ENCODE assay signal across 8 mouse cellular contexts in the genomic region with DNA sequence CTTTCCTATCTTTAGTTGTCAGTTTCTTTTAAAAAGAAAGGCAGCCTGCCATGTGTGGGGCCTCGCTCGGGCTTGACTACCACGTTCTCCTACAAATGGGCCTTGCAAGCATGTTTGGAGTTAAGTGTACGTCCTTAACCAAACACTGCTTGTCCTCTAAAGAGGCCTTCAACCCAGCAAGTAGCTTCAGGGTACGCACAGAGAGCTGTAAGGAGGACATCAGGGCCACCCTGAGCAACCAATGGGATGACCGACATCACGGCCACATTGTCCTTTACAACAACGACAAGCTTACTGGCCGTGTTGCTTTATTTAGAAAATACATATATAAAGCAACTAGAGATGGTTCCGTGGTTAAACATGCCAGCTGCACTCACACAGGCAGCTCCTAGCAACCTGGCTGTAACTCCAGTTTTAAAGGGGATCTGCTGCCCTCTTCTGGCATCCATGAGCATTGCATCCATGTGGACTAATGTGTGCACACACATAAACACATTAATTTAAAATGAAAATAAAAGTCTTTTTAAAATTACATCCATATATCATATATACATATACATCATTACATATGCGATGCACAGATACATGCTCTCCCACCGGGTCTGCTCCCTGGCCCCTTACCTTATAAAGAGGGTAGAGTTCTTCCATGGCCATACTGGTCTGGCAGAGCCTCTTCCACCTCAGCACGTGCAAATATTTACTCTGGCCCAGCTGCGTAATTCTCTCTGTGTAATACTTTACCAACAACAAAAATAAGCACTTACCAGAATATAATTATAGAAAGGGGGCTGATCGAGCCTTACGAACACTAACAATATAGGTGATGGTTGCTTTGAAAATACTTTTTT. TPM values are rescaled to one million over a fixed set of nuclear protein-coding genes. Genes with fewer than 3 reads are reported as not detected.
DNase-seq lines count a peak whose midpoint lies in the region; ATAC-seq and TF ChIP-seq lines count a peak whose summit lies in the region.

No protein-coding gene starts in this region.

- no peak overlapping the region for H3K9ac ChIP-seq in heart, postnatal 0 days (replicated peaks; ENCODE audit: low read depth, low read length)
- H3K9ac ChIP-seq in lung, embryonic 16.5 days (ENCODE audit: low read length), result no peak overlapping the region

- peaks cover 3% of the 10 kb centered on the region for H3K9me3 ChIP-seq in E14TG2a.4 (ENCODE audit: low read length)
- no peaks in the 10 kb centered on the region for H3K9me3 ChIP-seq in heart, postnatal 0 days (replicated peaks; ENCODE audit: control insufficient read depth, low read length)
- H3K9me3 ChIP-seq in lung, embryonic 16.5 days (ENCODE audit: control insufficient read depth, low read length), result 0 out of 2 replicates have a peak, but pooled peaks cover 2% of the 10 kb centered on the region

- H3K4me1 ChIP-seq in E14TG2a.4 (replicated peaks; ENCODE audit: low read depth, low read length), result peaks cover 45% of the 10 kb centered on the region
- peaks cover 7% of the 10 kb centered on the region; the same call in 1 of the 2 replicates for H3K4me1 ChIP-seq in heart, postnatal 0 days (ENCODE audit: control insufficient read depth, insufficient read depth)
- H3K4me1 ChIP-seq in lung, embryonic 16.5 days (replicated peaks; ENCODE audit: control insufficient read depth, insufficient read depth, low read length), result peaks cover 3% of the 10 kb centered on the region; the same call in 1 of the 2 replicates

- no peak for TF ChIP-seq POLR2A in brain, embryonic 14.5 days (IDR thresholded peaks at IDR 0.05; ENCODE audit: borderline replicate concordance, extremely low read depth, insufficient read depth, insufficient read length, poor library complexity, severe bottlenecking)

- peak; percentile 83 for TF ChIP-seq CTCF in E14TG2a.4 (conservative IDR thresholded peaks at IDR 0.05; ENCODE audit: low read length)
- peak; percentile 79 for TF ChIP-seq CTCF in brain, embryonic 14.5 days (IDR thresholded peaks at IDR 0.05; ENCODE audit: borderline replicate concordance, extremely low read depth, insufficient read depth, insufficient read length)
- TF ChIP-seq CTCF in heart, postnatal 0 days (IDR thresholded peaks at IDR 0.05; ENCODE audit: low read depth), result peak; percentile 89
- peak; percentile 94 for TF ChIP-seq CTCF in layer of hippocampus, adult 2 months (conservative IDR thresholded peaks at IDR 0.05)

- TF ChIP-seq EP300 in heart, postnatal 0 days (IDR thresholded peaks at IDR 0.05; ENCODE audit: low read depth), result no peak

- 33% methylated on average over 16 of the region's 16 CpGs for WGBS in heart, postnatal 0 days
- WGBS in lung, embryonic 16.5 days, result 24% methylated on average over 16 of the region's 16 CpGs

- no peak overlapping the region for H3K4me3 ChIP-seq in E14TG2a.4 (replicated peaks; ENCODE audit: low read length)
- no peak overlapping the region for H3K4me3 ChIP-seq in heart, postnatal 0 days (ENCODE audit: low read depth, low read length)
- H3K4me3 ChIP-seq in layer of hippocampus, adult 2 months, result no peak overlapping the region
- H3K4me3 ChIP-seq in lung, embryonic 16.5 days (ENCODE audit: low read length), result no peak overlapping the region

- peak; percentile 56 for ATAC-seq in heart, postnatal 0 days (ENCODE audit: insufficient read depth, low read depth)
- ATAC-seq in lung, embryonic 16.5 days (ENCODE audit: low read depth), result peak; percentile 40

- H3K36me3 ChIP-seq in E14TG2a.4 (ENCODE audit: insufficient read depth, low read length), result no peaks in the 10 kb centered on the region
- no peaks in the 10 kb centered on the region for H3K36me3 ChIP-seq in heart, postnatal 0 days (replicated peaks; ENCODE audit: control insufficient read depth, insufficient read depth, low read length)
- no peaks in the 10 kb centered on the region for H3K36me3 ChIP-seq in lung, embryonic 16.5 days (ENCODE audit: control insufficient read depth, insufficient read depth, low read length)

- H3K4me2 ChIP-seq in heart, postnatal 0 days (ENCODE audit: low read depth, low read length), result no peak overlapping the region
- no peak overlapping the region for H3K4me2 ChIP-seq in lung, embryonic 16.5 days (ENCODE audit: low read depth, low read length)

- H3K27me3 ChIP-seq in E14TG2a.4 (ENCODE audit: insufficient read depth, low read length), result peaks cover 5% of the 10 kb centered on the region; the same call in 1 of the 2 replicates
- H3K27me3 ChIP-seq in heart, postnatal 0 days (ENCODE audit: control insufficient read depth, insufficient read depth, low read length), result no peaks in the 10 kb centered on the region
- H3K27me3 ChIP-seq in lung, embryonic 16.5 days (ENCODE audit: control insufficient read depth, insufficient read depth, low read depth, low read length), result peaks cover 2% of the 10 kb centered on the region; the same call in 1 of the 2 replicates

- 0 out of 2 replicates have a peak overlapping the region, but pooled peaks have one; percentile 17 for H3K27ac ChIP-seq in heart, postnatal 0 days (ENCODE audit: low read depth)
- H3K27ac ChIP-seq in layer of hippocampus, adult 2 months, result no peak overlapping the region
- H3K27ac ChIP-seq in lung, embryonic 16.5 days (ENCODE audit: low read length), result no peak overlapping the region

- peak; percentile 89 for DNase-seq in brain, embryonic 14.5 days (ENCODE audit: low read depth)
- DNase-seq in fibroblast of lung, adult 2 months (ENCODE audit: low read depth), result peak; percentile 51
- peak; percentile 84 for DNase-seq in heart, postnatal 0 days (ENCODE audit: low spot score)
- DNase-seq in layer of hippocampus, adult 2 months (ENCODE audit: low spot score in 2 of 2), result peak; percentile 81 to 91
- peak; percentile 91 for DNase-seq in ovary, postnatal 14 days (ENCODE audit: low spot score)
- peak; percentile 83 to 91 for DNase-seq in thymus, postnatal 10 days (ENCODE audit: low spot score in 2 of 2)

RNA-seq across cellular contexts. Expression of gene Ccdc162, which starts 33.7 kb away (rescaled TPM):
- polyA plus RNA-seq in brain, embryonic 14.5 days (2012; rRNA removed), result 1.1 and 2.5 TPM in 2 replicates
- 1.5 TPM in 1 of 2 replicates, not detected in the other for total RNA-seq in heart, postnatal 0 days (2014; rRNA removed; ENCODE audit: low replicate concordance)
- 0.16 and 0.36 TPM in 2 replicates for polyA plus RNA-seq in heart, postnatal 0 days (2015; fragmentation: Nextera tagmentation; extraction: Ambion mirVana)
- 1 to 10 TPM in 1 of 2 experiments, under 1 TPM in 1; 0.91 to 1.6 TPM for total RNA-seq in layer of hippocampus, adult 2 months (2021)
- 1.3 and 1.9 TPM in 2 replicates for polyA plus RNA-seq in lung, embryonic 16.5 days (2015; fragmentation: Nextera tagmentation; extraction: Ambion mirVana)
